Mouse (Mus musculus): Measurements from ENCODE around the gene Gm42674. TPM values are rescaled to one million over a fixed set of nuclear protein-coding genes. Genes with fewer than 3 reads are reported as not detected.

Gm42674 gene
- polyA plus RNA-seq, 1 experiment from 2014 or later, result not detected

GRCm38 (mm10) chr3:90621552-90621951, 19.8 kb downstream of the Gm42674 start:
- no peak for DNase-seq (ENCODE audit: low spot score)

- peak; percentile 39 for DNase-seq (ENCODE audit: low spot score)
These were observed 21.8 kb downstream of the Gm42674 start for GRCm38 (mm10) chr3:90623435-90624071.

GRCm38 (mm10) chr3:90625496-90625895, 23.8 kb downstream of the Gm42674 start:
- no peak for DNase-seq (ENCODE audit: low spot score)

GRCm38 (mm10) chr3:90626266-90627021, 24.7 kb downstream of the Gm42674 start:
- DNase-seq (ENCODE audit: low spot score), result no peak

- DNase-seq (ENCODE audit: low spot score), result no peak
These were observed 25.7 kb downstream of the Gm42674 start for GRCm38 (mm10) chr3:90627366-90627765.

GRCm38 (mm10) chr3:90627807-90628206, 26.1 kb downstream of the Gm42674 start:
- no peak for DNase-seq (ENCODE audit: low spot score)

GRCm38 (mm10) chr3:90629298-90629697, 27.6 kb downstream of the Gm42674 start:
- DNase-seq (ENCODE audit: low spot score), result no peak

GRCm38 (mm10) chr3:90631984-90632383, 30.3 kb downstream of the Gm42674 start:
- DNase-seq (ENCODE audit: low spot score), result no peak

GRCm38 (mm10) chr3:90638511-90639275, 37.0 kb downstream of the Gm42674 start:
- no peak for DNase-seq (ENCODE audit: low spot score)

GRCm38 (mm10) chr3:90639511-90640154, 37.9 kb downstream of the Gm42674 start:
- DNase-seq (ENCODE audit: low spot score), result peak; percentile 73

GRCm38 (mm10) chr3:90640981-90641380, 39.3 kb downstream of the Gm42674 start:
- no peak for DNase-seq (ENCODE audit: low spot score)

GRCm38 (mm10) chr3:90644220-90644619, 42.5 kb downstream of the Gm42674 start:
- DNase-seq (ENCODE audit: low spot score), result peak; percentile 39

GRCm38 (mm10) chr3:90647291-90647690, 45.6 kb downstream of the Gm42674 start:
- DNase-seq (ENCODE audit: low spot score), result no peak

- DNase-seq (ENCODE audit: low spot score), result no peak
These were observed 47.3 kb downstream of the Gm42674 start for GRCm38 (mm10) chr3:90648981-90649380.

- DNase-seq (ENCODE audit: low spot score), result no peak
These were observed 48.1 kb downstream of the Gm42674 start for GRCm38 (mm10) chr3:90649832-90650231.

GRCm38 (mm10) chr3:90652878-90653508, 51.3 kb downstream of the Gm42674 start:
- peak; percentile 61 for DNase-seq (ENCODE audit: low spot score)

GRCm38 (mm10) chr3:90653717-90654116, 52.0 kb downstream of the Gm42674 start, which contains the start of gene S100a7a:
Gene S100a7a, plus strand, starts transcription at chr3:90654017.
- DNase-seq (ENCODE audit: low spot score), result no peak

All from thymus, postnatal 0 days (tissue).